Mouse (Mus musculus) left cerebral cortex, postnatal 4 days (tissue): Measurements from ENCODE around the gene Fra10ac1. TPM values are rescaled to one million over a fixed set of nuclear protein-coding genes. Genes with fewer than 3 reads are reported as not detected.
A peak's percentile ranks its signal among the peaks of the same experiment; 100 is the strongest.

Experiments used
- DNase-seq: peaks from one replicate; pipeline ENCODE4 v3.0.0-alpha.2; 2022
- intact Hi-C: fragments of 180-260 bp; cut with DNase I; formaldehyde crosslinking; loops from one replicate; pipeline ENCODE4 v1.15.1; 2025
- total RNA-seq, 2 experiments: library from RNA; stranded (reverse); gene quantifications; 2 replicates each; pipeline ENCODE4 v1.2.3; 2021

Fra10ac1 gene
- 10 to 100 TPM; 21.8 to 24.2 TPM for total RNA-seq

DNA sequence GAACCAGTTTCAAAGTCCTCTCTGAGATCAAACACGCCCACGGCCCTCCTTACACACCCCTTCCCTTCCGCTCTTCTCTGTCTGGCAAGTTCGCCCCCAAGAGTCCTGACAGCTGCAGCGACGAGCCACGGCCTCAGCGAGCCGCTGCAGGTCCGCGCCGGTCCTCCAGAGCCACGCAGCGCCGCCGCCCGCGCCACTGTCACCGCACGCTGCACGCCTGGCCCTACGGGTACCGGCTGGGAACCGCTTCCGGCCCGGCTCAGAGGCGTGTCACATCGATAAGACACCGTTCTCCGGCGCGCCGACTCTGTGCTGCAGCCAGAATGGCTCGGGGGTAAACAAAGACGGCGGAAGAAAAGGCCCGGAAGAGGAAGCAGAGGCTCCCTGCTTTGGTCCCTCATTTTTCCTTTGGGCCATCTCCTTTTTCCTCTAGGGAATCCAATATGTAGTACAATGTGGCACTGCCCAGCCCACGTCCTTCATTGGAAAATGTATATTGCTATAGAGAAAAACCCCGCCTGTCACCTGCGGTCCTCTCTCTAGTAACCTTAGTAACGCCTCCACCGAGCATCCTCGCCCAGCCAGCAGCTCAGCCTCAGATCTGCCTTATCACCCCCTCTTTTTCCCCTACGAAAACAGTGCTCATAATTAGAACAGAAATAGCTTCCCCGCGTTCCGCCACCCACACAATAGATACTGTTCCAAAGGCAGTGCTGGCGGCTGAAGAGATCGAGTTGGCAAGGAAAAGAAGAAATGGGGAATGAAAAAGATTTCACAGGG, at the start of gene Fra10ac1:
TSS of gene Fra10ac1 (minus strand) at position 252 of the 780 bp plus-strand sequence.
- peak; percentile 93 for DNase-seq
- intact Hi-C loops = loop anchor here (2.0 kb wide), 2 partner anchors 41 to 101 kb away; partner anchors contain the start of gene Lgi1

DNA sequence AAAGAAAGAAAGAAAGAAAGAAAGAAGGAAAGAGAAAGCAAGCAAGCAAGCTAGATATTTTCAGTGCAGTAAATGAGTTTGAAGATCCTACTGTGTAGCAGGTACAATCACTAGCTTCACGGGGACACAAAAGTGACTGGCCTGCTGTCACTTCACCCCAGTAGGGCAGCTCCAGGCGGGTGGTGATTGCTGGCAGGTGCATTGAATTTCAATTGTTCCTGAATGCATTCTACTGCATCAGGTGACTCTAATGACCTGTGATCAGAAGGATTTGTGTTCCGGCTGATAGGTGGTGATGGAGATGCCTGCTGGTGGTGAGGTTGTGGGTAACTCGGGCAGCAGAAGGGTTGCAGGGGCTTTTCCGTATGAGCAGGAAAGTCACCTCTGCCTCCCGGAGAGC, 47.1 kb upstream of the Fra10ac1 start:
- no peak for DNase-seq
- intact Hi-C loops = no loop called here

DNA sequence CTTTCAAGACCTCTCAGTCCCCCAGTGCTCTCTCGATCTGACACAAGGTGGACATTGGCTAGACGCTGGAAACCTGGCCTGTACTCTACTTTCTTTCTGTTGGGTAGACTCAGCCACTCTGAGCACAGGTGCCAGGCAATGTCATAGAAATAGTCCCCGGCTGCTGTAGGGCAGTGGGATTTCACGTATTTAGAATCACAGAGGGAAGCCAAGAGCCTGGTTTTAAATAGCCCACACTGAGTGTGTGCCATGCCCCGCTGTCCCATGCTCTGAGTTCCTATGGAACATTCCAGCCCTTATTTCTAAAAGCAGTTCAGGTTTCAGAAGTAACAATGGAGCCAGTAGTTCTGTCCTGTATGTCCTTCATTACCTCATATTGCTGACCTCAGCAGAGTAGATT, 43.5 kb upstream of the Fra10ac1 start:
- DNase-seq = no peak
- intact Hi-C loops = loop anchor here (10.0 kb wide), 1 partner anchor 57 kb away; no protein-coding TSS in a partner anchor

DNA sequence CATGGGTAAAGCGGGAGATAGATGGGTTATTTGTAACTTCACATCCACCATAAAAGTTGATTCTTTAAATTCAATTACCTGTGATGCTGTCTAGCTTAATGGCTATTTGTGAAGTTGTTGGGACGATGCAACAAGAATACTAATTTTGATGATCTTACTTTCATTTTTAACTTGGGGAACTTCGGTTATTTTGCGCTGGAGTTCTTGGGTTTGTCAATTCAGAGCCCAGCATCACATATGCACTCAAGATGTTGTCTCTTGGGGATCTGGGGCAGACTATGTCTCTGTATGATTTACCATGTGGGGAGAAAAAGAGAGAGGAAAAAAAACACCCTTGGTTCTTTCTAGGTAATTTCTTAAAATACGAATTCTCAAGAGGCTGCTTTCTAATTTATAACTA, 41.8 kb upstream of the Fra10ac1 start:
- intact Hi-C loops = loop anchor here (2.0 to 10.0 kb wide), 2 partner anchors 41 to 59 kb away; partner anchors contain the start of gene Fra10ac1
- DNase-seq = no peak

DNA sequence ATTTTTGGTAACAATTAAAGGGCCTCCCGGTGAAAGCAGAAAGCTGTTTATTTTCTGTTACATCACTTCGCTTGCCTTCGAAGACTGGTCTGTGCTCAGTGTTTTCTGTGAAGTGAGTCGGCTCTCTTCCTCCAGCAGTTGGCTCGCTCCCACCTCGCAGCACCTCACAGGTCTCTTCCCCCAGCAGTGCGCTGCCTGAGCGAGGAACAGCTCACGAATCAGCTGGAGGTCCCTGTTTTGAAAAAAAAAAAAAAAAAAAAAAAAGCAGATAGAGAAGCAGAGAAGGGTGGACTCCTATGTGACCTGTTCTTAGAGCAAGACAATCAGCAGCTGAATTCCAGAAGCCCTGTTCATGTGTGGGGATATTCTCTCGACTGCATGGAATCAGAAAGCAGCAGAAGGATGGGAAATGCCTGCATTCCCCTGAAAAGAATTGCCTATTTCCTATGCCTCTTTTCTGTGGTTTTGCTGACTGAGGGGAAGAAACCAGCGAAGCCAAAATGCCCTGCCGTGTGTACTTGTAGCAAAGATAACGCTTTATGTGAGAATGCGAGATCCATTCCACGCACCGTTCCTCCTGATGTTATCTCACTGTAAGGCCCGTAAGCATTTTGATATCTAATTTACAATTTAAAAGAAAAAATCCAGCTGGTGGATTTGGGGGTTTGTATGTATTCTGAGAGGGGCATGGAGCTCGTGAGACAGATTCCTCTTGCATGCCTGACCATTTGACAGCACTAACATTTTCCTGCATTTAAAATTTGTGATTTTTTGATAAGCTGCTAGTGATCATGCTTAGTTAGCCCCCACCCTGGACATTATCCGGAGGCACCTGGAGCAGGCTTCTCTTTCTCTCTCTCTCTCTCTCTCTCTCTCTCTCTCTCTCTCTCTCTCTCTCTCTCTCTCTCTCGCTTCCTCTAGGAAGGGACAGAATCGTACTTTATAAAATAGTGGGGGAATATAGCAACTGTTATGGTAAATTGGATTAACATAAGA, 40.8 kb upstream of the Fra10ac1 start, which contains the start of gene Lgi1:
TSS of gene Lgi1 (plus strand) at position 32 of the 996 bp plus-strand sequence.
- intact Hi-C loops = loop anchor here (2.0 to 10.0 kb wide), 2 partner anchors 40 to 60 kb away; partner anchors contain the start of gene Fra10ac1
- DNase-seq = peak; percentile 38

DNA sequence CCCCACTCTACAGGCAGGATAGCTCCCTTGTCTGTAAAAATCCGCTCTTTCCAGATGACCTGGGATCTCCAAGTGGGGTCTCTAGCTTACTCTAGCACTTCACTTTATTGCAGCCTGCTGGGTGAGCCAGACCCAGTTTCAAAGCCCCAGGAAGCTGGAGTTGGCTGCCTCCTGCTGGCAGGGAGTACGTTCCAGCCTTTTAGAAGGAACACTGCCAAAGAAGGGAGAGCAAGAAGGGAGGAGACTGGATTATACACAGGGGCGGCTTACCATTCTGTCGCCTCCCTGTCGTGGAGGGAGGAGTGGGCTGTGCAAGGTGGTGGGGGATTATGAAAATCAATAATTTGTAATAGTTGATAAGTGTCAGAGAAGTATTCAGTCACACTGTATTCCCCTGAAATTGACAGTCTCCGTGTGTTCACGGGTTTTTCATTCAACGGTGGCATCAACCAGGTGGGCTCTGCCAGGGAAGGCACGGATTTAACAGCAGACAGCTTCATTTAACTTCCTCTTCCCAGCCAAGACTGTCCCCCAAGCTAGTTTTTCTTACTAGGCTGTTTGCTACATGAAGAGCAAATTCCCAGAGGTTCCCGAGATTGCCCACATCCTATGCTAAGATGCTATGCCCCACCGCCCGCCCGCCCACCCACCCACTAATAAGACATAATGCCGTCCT, 40.0 kb upstream of the Fra10ac1 start:
- intact Hi-C loops = loop anchor here (2.0 to 10.0 kb wide), 2 partner anchors 39 to 61 kb away; partner anchors contain the start of gene Fra10ac1
- DNase-seq = peak; percentile 34

DNA sequence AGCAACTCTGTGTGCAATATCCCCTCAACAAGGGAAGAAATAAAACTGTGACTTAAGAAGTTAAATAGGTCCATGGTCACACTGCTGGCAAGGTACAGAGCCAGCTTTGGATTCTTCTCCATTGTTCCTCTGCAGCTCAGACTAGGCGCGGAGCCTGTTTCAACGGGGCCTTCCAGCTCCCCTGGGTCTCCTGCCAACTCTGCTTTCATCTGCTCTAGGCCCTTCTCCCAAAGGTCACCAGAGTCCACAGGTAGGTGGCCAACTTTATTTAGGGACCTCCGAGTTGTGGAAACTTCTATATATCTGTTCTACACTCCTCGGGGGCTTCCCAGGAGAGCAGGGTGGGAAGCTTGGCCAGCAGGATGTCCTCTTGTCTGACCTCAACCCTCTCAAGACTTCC, 37.4 kb upstream of the Fra10ac1 start:
- intact Hi-C loops = loop anchor here (10.0 kb wide), 1 partner anchor 63 kb away; no protein-coding TSS in a partner anchor
- DNase-seq = no peak

DNA sequence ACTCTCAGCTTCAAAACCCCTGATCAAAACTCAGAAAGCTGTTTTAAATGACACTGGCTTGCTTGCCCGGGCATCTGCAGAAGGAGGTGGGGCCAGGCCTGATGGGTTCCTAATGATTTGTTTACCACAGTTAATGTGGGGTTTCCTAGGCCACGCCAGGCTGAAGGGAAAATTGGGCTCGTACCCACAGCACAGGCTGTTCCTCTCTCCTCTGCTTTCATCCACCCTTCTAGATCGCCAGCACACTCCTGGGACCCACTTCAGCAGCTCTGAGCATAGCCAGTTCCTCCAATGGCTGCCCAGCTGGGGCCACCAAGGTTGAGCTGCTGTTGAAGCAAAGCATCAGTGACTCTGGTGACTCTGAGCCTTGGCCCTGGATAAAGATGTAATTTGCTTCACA, 36.4 kb upstream of the Fra10ac1 start:
- intact Hi-C loops = loop anchor here (10.0 kb wide), 1 partner anchor 64 kb away; no protein-coding TSS in a partner anchor
- DNase-seq = no peak

DNA sequence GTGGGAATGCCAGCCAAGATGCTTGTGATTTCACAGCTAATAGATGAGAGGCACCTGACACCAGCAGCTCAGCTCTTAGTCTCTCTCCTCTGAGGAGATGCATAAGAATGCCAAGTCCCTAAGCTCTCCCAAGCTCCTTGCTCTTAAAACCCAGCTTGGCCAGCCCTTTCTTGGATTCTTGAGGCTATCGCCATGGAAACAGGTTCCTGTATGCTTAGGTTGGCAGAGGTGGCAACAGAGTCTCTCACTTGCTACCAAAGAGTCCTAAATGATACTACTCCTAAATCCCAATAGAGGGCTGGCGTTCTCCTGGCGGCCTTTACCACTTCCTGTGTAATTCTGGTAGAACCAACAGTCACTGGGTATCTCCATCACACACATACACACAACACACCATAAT, 35.5 kb upstream of the Fra10ac1 start:
- DNase-seq = no peak

DNA sequence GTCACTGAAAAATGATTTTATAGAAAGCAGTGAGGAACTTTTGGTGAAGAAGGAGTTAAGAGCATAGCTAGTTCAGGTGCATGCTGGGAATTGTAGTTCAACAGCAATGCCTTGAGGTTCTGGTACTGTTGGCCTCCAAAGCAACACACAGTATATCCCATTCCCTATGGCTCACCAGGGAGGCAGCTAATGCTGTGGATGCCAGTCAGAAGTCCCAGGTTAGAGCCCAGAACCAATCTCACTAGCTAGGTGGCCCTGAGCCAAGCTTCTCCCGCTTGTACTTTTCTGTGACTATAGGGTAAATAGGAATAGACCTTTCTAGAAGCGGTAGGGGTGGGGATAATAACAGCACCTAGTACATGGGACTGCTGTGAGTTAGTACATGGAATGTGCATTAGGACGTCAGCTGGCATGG, 34.7 kb upstream of the Fra10ac1 start:
- intact Hi-C loops = no loop called here
- no peak for DNase-seq

More for the DNA sequence above, 35.5 kb upstream of the Fra10ac1 start:
- intact Hi-C loops = no loop called here

DNA sequence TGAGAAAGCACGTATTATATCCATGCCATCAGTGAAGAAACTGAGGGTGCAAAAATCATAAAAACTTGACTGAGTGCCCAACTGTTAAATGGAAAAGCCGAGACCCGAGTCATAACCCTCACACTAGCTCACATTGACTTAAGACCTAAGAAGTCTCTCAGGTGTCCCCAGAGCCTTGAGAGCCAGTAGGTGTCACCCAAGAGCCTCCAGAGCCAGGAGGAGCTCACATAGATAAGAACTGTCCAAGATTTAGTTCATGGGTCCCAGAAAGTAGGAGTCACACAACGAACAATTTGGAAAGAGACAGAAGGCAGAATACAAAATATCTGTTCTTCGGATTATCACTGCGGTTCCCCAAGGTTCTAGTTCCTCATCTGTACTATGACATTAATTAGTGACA, 29.8 kb upstream of the Fra10ac1 start:
- intact Hi-C loops = no loop called here
- DNase-seq = no peak

DNA sequence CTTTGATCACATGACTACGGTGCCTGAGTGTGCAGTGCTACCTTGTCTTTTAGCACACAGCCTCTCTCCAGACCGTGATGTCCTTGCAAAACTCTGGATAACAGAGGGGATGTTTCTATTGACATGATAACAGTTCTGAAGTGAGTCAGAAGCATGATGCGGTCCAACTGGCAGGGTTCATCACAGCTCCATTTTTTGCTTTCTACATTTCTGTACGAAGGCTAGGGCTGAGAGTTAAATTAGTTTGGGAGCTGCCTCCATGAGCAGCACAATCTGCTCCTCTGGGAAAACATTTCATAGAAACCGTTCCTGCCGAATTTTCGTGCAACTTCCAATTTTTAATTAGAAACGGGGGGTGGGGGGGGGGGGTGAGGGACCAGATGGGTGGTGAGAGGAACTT, 25.7 kb upstream of the Fra10ac1 start:
- intact Hi-C loops = no loop called here
- no peak for DNase-seq

DNA sequence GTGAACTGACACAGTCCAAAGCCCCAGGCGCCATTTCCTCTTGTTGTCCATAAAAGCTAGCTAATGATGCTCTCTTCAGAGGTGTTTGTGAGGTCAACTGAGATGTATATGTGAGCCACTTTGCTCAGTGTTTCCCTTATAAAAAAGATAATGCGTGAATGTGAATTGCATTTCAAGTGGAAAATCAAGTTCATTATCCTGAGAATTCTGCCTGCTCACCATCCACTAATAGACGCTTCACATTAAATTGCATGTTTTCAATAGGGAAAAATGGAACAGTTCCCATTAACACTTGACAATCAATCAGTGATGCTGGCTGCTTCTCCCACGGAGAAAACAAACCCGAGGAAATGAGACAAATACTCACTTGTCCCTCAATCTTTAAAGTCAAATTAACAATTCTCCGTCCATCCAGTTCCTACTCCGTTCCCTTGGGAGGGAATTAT, 22.2 kb upstream of the Fra10ac1 start:
- intact Hi-C loops = no loop called here
- DNase-seq = no peak

DNA sequence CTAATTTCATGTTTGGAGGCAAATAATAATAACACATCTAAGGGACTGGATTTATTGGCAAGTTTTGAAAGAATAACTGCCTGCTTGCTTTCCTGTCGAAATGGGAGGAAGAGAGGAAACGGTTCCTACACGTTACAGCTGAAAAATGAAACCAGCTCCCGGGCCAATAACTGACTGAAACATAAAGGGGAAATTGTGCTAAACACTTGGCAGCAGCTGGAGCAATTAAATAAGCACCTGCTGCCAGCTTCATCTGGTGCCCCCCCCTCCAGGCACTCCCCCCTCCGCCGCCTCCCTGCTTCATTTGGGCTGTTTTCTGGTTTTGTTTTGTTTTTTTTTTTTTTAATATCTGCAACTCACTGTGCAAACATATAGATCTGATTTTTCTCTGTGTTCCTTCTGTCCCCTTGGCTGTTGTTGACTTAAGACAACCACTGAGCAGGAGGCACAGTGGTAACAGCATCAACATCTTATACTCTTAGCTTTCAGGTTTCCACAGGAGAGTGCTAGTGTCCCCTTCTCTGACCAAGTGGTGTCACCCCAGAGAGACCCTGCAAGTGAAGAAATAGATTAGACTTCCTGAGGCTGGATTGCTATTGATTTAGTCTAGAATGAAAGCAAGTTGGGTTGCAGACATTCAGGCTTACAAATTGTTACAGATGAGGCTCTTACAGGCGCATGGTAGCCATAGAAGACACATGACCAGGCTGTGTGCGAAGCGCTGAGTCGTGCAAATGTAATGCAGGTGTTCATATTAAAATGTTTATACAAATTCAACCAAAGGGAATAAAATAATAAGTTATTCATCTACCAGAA, 21.6 kb upstream of the Fra10ac1 start:
- DNase-seq = peak; percentile 30
- intact Hi-C loops = no loop called here

DNA sequence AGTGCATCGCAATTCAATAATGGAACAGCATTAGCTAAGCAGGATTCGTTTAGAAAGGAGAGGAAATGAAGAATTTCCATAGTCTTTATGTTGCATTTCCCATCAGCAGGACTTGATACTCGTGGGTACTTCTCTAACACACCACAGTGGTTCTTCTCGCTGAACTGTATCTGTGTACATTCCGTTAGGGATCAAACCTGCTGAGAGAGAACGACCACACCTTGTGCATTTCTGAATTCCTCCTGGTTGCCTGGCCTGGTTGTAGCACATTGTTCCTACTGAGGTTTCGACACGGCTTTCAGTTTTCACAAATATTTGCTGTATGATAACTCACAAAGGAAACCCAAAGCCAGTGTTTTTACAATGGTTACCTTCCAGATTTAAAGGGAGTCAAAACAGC, 20.8 kb upstream of the Fra10ac1 start:
- no peak for DNase-seq
- intact Hi-C loops = no loop called here

DNA sequence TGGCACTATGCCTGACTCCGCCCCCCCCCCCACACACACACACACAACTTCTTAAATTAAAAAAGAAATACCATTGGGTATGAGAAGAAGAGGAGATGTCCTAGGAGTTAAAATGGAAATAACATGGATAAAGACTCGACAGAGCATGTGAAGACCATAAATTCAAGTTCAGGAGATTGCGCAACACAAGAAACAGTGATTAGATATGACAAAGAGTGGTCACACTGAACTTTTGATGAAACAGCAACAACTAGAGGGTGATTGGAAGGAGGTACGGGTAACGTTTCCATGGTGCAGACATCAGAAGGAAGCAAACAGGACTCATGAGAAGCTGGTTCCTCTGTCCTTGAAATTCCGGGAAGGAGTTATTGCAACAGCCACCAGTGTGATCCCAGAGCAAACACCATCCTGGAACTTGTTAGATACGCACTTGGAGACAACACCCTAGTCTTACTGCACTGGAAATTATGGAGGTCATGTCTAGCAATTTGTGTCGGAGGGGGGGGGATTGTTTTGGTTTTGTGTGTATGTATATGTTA, 18.4 kb upstream of the Fra10ac1 start:
- no peak for DNase-seq
- intact Hi-C loops = no loop called here

DNA sequence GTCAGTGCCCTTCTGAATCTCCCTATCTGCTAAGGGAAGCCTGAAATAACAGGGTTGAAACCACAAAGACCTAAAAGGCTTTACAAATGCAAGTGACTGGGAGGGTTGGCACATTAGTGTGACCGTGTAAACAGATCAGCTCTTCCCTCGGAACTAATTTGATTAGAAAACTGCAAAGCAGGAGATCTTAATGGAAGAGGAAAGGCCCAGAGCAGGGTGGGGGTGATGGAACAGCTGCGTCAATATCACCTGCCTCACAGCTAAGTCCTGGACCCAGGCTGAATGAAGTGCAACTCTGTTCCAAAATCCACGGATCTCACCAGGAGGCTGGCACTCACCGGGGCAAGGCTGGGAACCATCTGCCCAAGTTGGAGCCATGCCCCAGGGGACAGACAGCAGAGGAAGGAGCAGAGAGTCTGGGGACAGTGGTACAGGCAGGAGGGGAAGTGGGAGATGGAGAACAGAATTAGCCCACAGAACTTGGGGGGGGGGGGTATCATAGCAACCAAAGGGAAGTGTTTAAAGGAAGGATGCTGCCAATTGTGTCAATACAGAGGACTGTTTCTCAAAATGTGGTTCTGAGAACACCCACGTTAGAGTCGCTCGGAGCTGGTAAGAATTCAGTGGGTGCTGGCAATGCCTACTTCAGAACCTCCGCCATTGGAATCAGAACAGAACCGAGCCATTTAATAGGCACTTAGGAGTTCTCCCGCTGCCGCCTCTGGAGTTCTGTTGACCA, 14.4 kb upstream of the Fra10ac1 start:
- intact Hi-C loops = no loop called here
- peak; percentile 79 for DNase-seq

DNA sequence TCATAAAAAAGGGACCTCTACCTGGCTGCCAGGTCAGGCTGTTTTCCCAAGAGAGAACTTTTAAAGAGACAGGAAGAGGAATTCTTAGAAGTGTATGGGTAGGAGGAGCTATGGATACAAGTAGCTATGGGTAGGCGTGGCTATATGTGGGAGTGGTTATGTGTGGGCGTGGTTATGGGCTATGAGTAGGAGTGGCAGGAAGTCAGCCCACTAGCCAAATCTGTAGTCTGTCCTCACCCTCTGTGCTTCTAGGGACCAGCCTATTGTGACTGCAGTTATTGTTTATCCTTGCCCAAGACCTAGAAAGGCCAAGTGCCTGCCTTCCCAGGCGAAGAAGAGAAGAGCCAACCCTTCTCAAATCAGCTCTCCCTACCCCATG, 13.9 kb upstream of the Fra10ac1 start:
- intact Hi-C loops = no loop called here
- DNase-seq = peak; percentile 14
